Mouse (Mus musculus) cerebellum, adult 9-11 months (tissue): ENCODE results near the gene Rps6kb2.

Source experiments
- DNase-seq: peaks from one replicate; pipeline ENCODE4 v3.0.0; 2022

Rps6kb2 gene

GRCm38 (mm10) chr19:4162646-4163542, at the start of gene Rps6kb2:
TSS of gene Rps6kb2 (minus strand) at chr19:4163354.
- DNase-seq = peak; percentile 97

GRCm38 (mm10) chr19:4211891-4212588, 48.9 kb upstream of the Rps6kb2 start:
- DNase-seq = no peak

GRCm38 (mm10) chr19:4208563-4208962, 45.4 kb upstream of the Rps6kb2 start:
- no peak for DNase-seq

GRCm38 (mm10) chr19:4206971-4207370, 43.8 kb upstream of the Rps6kb2 start:
- peak; percentile 71 for DNase-seq

GRCm38 (mm10) chr19:4204889-4205288, 41.7 kb upstream of the Rps6kb2 start:
- no peak for DNase-seq

GRCm38 (mm10) chr19:4203604-4204326, 40.6 kb upstream of the Rps6kb2 start:
- no peak for DNase-seq

GRCm38 (mm10) chr19:4203148-4203547, 40.0 kb upstream of the Rps6kb2 start:
- DNase-seq = no peak

GRCm38 (mm10) chr19:4202149-4202548, 39.0 kb upstream of the Rps6kb2 start:
- peak; percentile 49 for DNase-seq

GRCm38 (mm10) chr19:4201291-4201909, 38.2 kb upstream of the Rps6kb2 start, which contains the start of gene Rad9a:
TSS of gene Rad9a (minus strand) at chr19:4201662.
- peak; percentile 98 for DNase-seq

GRCm38 (mm10) chr19:4197180-4197579, 34.0 kb upstream of the Rps6kb2 start:
- no peak for DNase-seq

GRCm38 (mm10) chr19:4196548-4196947, 33.4 kb upstream of the Rps6kb2 start:
- peak; percentile 62 for DNase-seq

- DNase-seq = no peak
These were observed 32.9 kb upstream of the Rps6kb2 start for GRCm38 (mm10) chr19:4196048-4196447.

- peak; percentile 89 for DNase-seq
These were observed 31.9 kb upstream of the Rps6kb2 start for GRCm38 (mm10) chr19:4194776-4195650.

- DNase-seq = peak; percentile 49
These were observed 31.0 kb upstream of the Rps6kb2 start for GRCm38 (mm10) chr19:4194021-4194724.

GRCm38 (mm10) chr19:4193129-4193528, 30.0 kb upstream of the Rps6kb2 start:
- peak; percentile 67 for DNase-seq

GRCm38 (mm10) chr19:4192251-4192985, 29.3 kb upstream of the Rps6kb2 start:
- no peak for DNase-seq

GRCm38 (mm10) chr19:4191528-4192250, 28.5 kb upstream of the Rps6kb2 start, which contains the start of gene Ppp1ca:
TSS of gene Ppp1ca (plus strand) at chr19:4192065.
- DNase-seq = peak; percentile 91

- DNase-seq = peak; percentile 70
These were observed 27.7 kb upstream of the Rps6kb2 start, which contains the start of gene Tbc1d10c for GRCm38 (mm10) chr19:4190831-4191334. TSS of gene Tbc1d10c (minus strand) at chr19:4191284.

- peak; percentile 42 for DNase-seq
These were observed 26.0 kb upstream of the Rps6kb2 start for GRCm38 (mm10) chr19:4189051-4189620.
